Mouse (Mus musculus) lung, embryonic 14.5 days (tissue): ENCODE measurements around the gene Lypd3. TPM values are rescaled to one million over a fixed set of nuclear protein-coding genes. Genes with fewer than 3 reads are reported as not detected.
A peak's percentile ranks its signal among the peaks of the same experiment; 100 is the strongest.

Experiments
- ATAC-seq: fragments of 200-750 bp; cut with Nextera tagmentation; 2 replicates; pipeline ENCODE4 v1.8.0; 2017; ENCODE audit warnings: mild to moderate bottlenecking, moderate TSS enrichment, moderate library complexity; ENCODE audit not compliant: insufficient read depth
- DNase-seq: peaks from one replicate; pipeline ENCODE4 v3.0.0-alpha.2; 2015
- H3K27ac ChIP-seq: fragments of 300-500 bp; sonication (generic); 2 replicates; pipeline ENCODE4 v1.5.1; 2014; ENCODE audit warnings: low read depth, mild to moderate bottlenecking, moderate library complexity
- H3K27me3 ChIP-seq: fragments of 300-500 bp; sonication (generic); 2 replicates; pipeline ENCODE4 v1.6.1; 2014; ENCODE audit warnings: low read length, control low read depth; ENCODE audit not compliant: insufficient read depth
- H3K36me3 ChIP-seq: fragments of 300-500 bp; sonication (generic); 2 replicates; pipeline ENCODE4 v1.6.1; 2014; ENCODE audit warnings: control low read depth; ENCODE audit not compliant: insufficient read depth
- H3K4me1 ChIP-seq: fragments of 300-500 bp; sonication (generic); 2 replicates; pipeline ENCODE4 v1.6.1; 2014; ENCODE audit warnings: antibody characterized with exemption, control low read depth; ENCODE audit not compliant: insufficient read depth
- H3K4me2 ChIP-seq: fragments of 300-500 bp; sonication (generic); 2 replicates; pipeline ENCODE4 v1.6.1; 2014; ENCODE audit warnings: mild to moderate bottlenecking
- H3K4me3 ChIP-seq: fragments of 300-500 bp; sonication (generic); 2 replicates; pipeline ENCODE4 v1.5.1; 2014; ENCODE audit warnings: low read depth, low read length
- H3K9ac ChIP-seq: fragments of 300-500 bp; sonication (generic); 2 replicates; pipeline ENCODE4 v1.6.1; 2014
- H3K9me3 ChIP-seq: fragments of 300-500 bp; sonication (generic); 2 replicates; pipeline ENCODE4 v1.6.1; 2016; ENCODE audit warnings: low read depth, low read length, control low read depth
- CTCF ChIP-seq: IDR thresholded peaks from 2 replicates; pipeline ENCODE4 v1.5.1; 2016; ENCODE audit warnings: antibody characterized with exemption, low read depth
- WGBS: fragments of 180-500 bp; shearing (Covaris S2); extraction: QIAGEN DNeasy Blood & Tissue Kit; methylation state at CpG from one replicate; pipeline ENCODE4 v1.1.7; 2014; 5-methylcytosine and 5-hydroxymethylcytosine counted together
- polyA plus RNA-seq: library from polyadenylated mRNA; unstranded; fragments of >200 nt; fragmentation: Nextera tagmentation; extraction: Ambion mirVana; gene quantifications from 2 replicates; pipeline ENCODE4 v1.2.1, GENCODE M21; 2014

Lypd3 gene
- polyA plus RNA-seq, 1 experiment from 2014 or later: 0.14 TPM

GRCm38 (mm10) chr7:24606046-24606445, 30.3 kb upstream of the Lypd3 start:
- TF ChIP-seq CTCF: no peak
- Histone ChIP-seq H3K4me2 (no peak overlapping the region), H3K27ac (no peak overlapping the region), H3K9me3 (no peaks in the 10 kb centered on the region), H3K4me3 (no peak overlapping the region), H3K9ac (no peak overlapping the region), H3K4me1 (no peaks in the 10 kb centered on the region; the same call in 1 of the 2 replicates), H3K36me3 (peaks cover 3% of the 10 kb centered on the region; the same call in 1 of the 2 replicates), H3K27me3 (peaks cover 13% of the 10 kb centered on the region)
- no peak for ATAC-seq
- no peak for DNase-seq
- WGBS: 83% methylated on average over 7 of the region's 7 CpGs

GRCm38 (mm10) chr7:24608017-24608416, 28.3 kb upstream of the Lypd3 start:
- Histone ChIP-seq H3K4me1 (no peaks in the 10 kb centered on the region; the same call in 1 of the 2 replicates), H3K27me3 (peaks cover 32% of the 10 kb centered on the region), H3K9me3 (no peaks in the 10 kb centered on the region), H3K9ac (no peak overlapping the region), H3K36me3 (peaks cover 3% of the 10 kb centered on the region; the same call in 1 of the 2 replicates), H3K27ac (no peak overlapping the region), H3K4me2 (no peak overlapping the region), H3K4me3 (no peak overlapping the region)
- DNase-seq (peak; percentile 67), ATAC-seq (peak; percentile 68)
- TF ChIP-seq CTCF: no peak
- 46% methylated on average over 6 of the region's 6 CpGs for WGBS

GRCm38 (mm10) chr7:24608561-24608960, 27.8 kb upstream of the Lypd3 start:
- DNase-seq (no peak), ATAC-seq (no peak)
- Histone ChIP-seq H3K9me3 (no peaks in the 10 kb centered on the region), H3K27ac (no peak overlapping the region), H3K36me3 (peaks cover 3% of the 10 kb centered on the region; the same call in 1 of the 2 replicates), H3K27me3 (peaks cover 38% of the 10 kb centered on the region), H3K4me1 (no peaks in the 10 kb centered on the region; the same call in 1 of the 2 replicates), H3K4me2 (no peak overlapping the region), H3K9ac (no peak overlapping the region), H3K4me3 (no peak overlapping the region)
- WGBS: 70% methylated on average over 8 of the region's 8 CpGs
- TF ChIP-seq CTCF: no peak

- H3K4me2 ChIP-seq: peak within 1 kb of the TSS; percentile 84
- H3K4me1 ChIP-seq: no peaks in the 10 kb centered on the region; the same call in 1 of the 2 replicates
- H3K9me3 ChIP-seq: no peaks in the 10 kb centered on the region
- 3% methylated on average over 25 of the region's 27 CpGs for WGBS
- TF ChIP-seq CTCF: no peak
- ATAC-seq (peak; percentile 44), DNase-seq (no peak)
- peak within 1 kb of the TSS; percentile 38 for H3K9ac ChIP-seq
- H3K4me3 ChIP-seq: peak within 1 kb of the TSS; percentile 40
- H3K27ac ChIP-seq: no peak within 1 kb of the TSS
- peaks cover 38% of the 10 kb centered on the region for H3K27me3 ChIP-seq
- peaks cover 3% of the 10 kb centered on the region; the same call in 1 of the 2 replicates for H3K36me3 ChIP-seq
Observed at GRCm38 (mm10) chr7:24610144-24610878, 26.0 kb upstream of the Lypd3 start, which contains the start of gene Phldb3. Phldb3 (plus strand) TSS chr7:24610763.

- WGBS: under 1% methylated on average over 36 of the region's 36 CpGs
- Histone ChIP-seq H3K9ac (peak overlapping the region; percentile 38), H3K36me3 (peaks cover 3% of the 10 kb centered on the region; the same call in 1 of the 2 replicates), H3K9me3 (no peaks in the 10 kb centered on the region), H3K4me3 (peak overlapping the region; percentile 40), H3K27ac (no peak overlapping the region), H3K4me2 (peak overlapping the region; percentile 84), H3K4me1 (no peaks in the 10 kb centered on the region; the same call in 1 of the 2 replicates), H3K27me3 (peaks cover 38% of the 10 kb centered on the region)
- peak; percentile 69 for ATAC-seq
- DNase-seq: peak; percentile 95
- no peak for TF ChIP-seq CTCF
Observed at GRCm38 (mm10) chr7:24610879-24611494, 25.4 kb upstream of the Lypd3 start.

- DNase-seq (no peak), ATAC-seq (no peak)
- H3K4me3 ChIP-seq: peak overlapping the region; percentile 40
- H3K9ac ChIP-seq: no peak overlapping the region
- 13% methylated on average over 7 of the region's 7 CpGs for WGBS
- peak overlapping the region; percentile 84 for H3K4me2 ChIP-seq
- peaks cover 38% of the 10 kb centered on the region for H3K27me3 ChIP-seq
- TF ChIP-seq CTCF: no peak
- no peaks in the 10 kb centered on the region; the same call in 1 of the 2 replicates for H3K4me1 ChIP-seq
- H3K27ac ChIP-seq: no peak overlapping the region
- peaks cover 3% of the 10 kb centered on the region; the same call in 1 of the 2 replicates for H3K36me3 ChIP-seq
- no peaks in the 10 kb centered on the region for H3K9me3 ChIP-seq
Observed at GRCm38 (mm10) chr7:24611709-24612108, 24.6 kb upstream of the Lypd3 start.
